Mouse (Mus musculus): ENCODE results near the gene Ttc39a.

Ttc39a gene

GRCm38 (mm10) chr4:109463892-109464291 is 57.5 kb downstream of the Ttc39a start:
- no peak for DNase-seq

DNA sequence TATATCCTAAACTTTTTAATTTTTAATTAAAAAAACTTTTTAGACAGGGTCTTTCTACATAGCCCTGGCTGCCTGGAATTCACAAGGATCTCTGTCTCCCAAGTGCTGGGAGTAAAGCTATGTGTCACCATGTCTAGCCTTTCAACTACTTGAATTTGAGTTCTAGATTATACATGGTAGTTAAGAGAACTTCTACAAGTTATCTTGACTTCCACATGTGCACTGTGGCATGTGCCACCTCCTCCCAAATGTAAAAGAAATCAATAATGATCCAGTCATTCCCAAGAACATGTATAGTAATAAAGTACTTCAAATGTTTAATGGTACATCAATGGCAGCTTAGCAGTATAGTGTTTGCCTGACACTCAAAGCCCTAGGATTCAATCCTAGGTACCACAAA is 61.3 kb downstream of the Ttc39a start:
- DNase-seq = no peak

DNA sequence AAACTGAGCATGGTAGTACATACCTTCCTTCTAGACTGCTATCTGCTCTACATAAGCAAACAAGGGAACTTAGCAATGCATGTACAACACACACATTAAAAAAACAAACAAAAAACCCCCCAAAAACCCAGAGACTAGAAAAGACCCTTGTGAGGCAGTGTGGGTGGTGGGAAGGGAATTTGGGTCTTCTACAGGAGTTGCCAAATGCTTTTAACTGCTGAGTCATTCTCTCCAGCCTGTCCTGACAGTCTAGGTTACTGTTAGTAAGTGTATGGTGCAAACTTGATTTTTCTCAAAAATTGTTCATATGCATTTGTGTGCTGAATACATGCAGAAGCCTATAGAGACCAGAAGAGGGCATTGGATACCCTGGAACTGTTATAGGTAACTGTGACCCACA is 65.2 kb downstream of the Ttc39a start:
- no peak for DNase-seq

- DNase-seq = no peak
Measured at GRCm38 (mm10) chr4:109472566-109472965, 66.1 kb downstream of the Ttc39a start.

GRCm38 (mm10) chr4:109475078-109475477 is 68.7 kb downstream of the Ttc39a start:
- no peak for DNase-seq

DNA sequence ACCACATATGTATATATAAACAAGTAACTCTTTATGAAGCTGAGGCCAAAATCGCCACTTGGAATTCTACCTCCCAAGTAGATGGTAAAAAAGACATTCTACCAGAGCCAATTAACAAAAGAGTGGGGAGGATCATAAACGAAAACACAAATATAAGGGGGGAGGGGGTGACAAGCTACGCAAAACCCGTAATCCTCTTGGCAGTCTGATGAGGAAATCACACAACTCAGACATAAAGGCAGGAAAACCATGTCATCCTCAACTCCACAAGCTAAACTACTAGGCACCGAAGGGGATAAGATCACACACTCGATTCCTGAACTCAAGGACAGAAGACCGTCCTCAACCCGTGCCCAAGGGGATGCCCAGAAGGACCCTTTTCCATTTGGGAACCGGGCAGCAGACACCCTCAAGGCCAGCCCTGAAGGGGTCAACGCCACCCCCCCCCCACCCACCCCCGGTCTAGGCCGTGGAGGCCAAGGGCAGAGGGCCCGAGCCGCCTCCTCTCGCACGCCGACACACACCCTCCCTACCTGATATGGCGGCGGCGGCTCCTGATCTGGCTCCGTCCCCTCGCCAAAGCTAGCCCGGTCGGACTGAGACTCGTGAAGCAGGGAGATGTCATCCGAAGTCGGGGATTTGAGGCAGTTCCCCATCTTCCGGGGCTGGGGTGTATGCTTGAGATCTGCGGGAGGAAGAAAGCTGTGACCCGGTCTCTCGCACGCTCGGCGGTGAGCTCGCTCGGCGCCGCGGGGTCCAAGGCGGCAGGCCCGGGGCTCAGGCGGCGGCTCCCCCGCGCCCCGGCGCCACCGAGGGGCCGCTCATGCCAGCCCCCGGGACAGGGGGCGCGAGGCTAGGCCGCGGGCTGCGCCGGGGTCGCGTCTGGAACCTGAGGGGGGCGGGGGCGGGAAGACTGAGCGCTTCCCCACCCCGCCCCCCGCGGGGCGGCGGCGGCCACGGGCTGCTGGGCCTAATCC is 69.4 kb downstream of the Ttc39a start:
- DNase-seq = peak; percentile 59

DNA sequence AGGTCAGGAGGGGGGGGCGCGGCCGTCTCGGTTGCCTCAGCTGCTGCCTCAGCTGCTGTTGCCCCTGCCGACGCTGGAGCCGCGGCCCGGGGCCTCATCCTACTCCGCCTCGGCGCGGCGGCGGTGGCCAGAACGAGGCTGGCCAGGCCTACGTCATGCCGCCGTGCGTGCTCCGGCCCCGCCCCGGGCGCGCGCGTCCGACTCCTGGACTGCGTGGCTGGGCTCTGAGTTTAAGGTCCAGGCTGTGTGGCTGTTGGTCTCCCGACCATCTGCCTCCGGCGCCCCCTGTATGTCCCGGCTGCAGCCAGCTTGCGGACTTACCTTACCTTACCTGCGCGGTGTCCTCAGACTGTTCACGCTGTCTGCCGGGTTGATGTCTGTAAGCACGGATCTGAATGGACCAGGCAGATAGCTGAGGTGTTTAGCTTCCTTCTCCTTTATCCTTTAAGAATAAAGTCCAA is 70.2 kb downstream of the Ttc39a start:
- peak; percentile 92 for DNase-seq

DNA sequence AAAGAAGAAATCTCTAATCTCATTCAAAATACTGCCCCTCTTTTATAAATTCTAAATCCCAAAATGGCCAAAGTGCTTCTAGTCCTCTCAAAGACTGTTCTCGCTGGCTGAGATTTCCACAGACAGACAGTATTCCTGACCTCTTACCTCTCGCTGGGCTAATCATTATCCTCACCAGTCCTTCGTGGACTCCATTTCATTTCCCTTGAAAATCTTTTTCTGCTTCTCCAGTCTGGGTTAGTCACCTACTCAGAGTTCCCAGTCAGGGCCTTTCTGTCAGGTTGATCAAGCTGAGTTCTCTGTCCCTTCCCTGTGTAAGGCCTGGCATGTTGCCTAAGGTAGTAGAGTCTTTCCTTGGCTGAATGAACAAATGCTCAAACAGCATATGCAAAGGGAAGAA is 71.0 kb downstream of the Ttc39a start:
- peak; percentile 37 for DNase-seq

DNA sequence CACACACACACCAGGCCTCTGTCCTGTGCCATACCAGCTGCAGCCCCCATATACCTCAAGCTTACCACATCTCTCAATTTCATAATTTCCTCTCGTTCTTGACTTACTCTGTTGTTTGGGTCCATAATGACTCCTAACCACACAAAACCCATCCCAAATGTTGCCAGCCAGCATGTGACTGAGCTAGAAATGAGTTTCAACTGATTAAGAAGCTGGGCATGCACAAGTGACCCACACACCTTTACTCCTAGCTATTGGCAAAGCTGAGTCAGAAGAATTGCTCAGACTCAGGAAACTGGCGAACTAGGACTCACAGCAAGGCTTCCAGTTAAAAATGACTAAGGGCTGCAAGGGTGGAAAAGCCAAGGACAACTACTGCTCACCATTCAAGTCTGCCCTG is 75.0 kb downstream of the Ttc39a start:
- DNase-seq = no peak

DNA sequence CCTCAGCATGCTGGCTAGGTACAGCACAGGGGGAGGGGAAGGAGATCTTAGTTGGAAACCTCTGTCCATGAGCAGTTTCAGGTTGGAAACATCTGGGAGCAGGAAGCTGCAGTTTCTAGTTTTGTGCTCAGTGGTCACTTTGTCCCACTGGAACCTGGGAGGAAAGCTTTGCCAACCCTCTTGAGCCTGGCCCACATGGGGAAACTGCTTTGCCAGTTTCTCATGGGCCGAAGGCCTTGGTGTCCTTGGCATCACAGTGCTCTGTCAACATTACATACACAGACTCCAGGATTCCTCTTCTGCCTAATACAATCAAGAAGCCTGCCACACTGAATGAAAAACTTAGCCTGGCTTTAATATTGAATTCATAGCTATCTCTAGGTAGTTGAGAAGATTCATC is 76.3 kb downstream of the Ttc39a start:
- no peak for DNase-seq

DNA sequence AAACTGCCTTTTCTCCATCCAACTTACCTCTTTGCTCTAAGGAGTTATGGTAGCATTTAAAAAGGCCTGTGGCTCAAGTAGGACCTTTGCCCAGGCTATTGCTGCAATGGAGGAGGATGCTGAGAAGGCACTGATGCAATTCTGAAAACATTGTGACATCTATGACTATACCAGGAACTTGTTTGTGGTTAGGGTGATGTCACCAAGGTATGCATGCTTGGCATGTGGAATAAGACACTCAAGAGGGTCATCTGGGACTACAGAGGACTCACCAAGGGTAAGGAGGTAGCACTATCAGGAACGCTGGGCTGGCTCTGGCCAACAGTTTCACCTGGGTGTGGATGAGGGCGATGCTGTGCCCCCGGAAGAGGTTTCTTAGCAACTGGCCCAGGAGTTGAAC is 78.2 kb downstream of the Ttc39a start, which contains the start of gene Rnf11:
Rnf11 (minus strand) TSS at position 108 of the 400 bp plus-strand sequence.
- DNase-seq = no peak

GRCm38 (mm10) chr4:109488812-109489211 is 82.4 kb downstream of the Ttc39a start:
- no peak for DNase-seq

GRCm38 (mm10) chr4:109493581-109493980 is 87.2 kb downstream of the Ttc39a start:
- DNase-seq = no peak
